Mouse (Mus musculus): ENCODE measurements around the gene Oas1h. TPM values are rescaled to one million over a fixed set of nuclear protein-coding genes. Genes with fewer than 3 reads are reported as not detected.
"Not testable (repeated sequence)": the region's sequence is repeated elsewhere in the genome, so short reads cannot be mapped to it uniquely, and the experiment has no call there.

The Oas1h gene
- polyA plus RNA-seq, 1 experiment from 2014 or later, result not detected

- Histone ChIP-seq H3K27me3 (ENCODE audit: low read depth, poor library complexity, severe bottlenecking) (peaks cover 12% of the 10 kb centered on the region; the same call in 1 of the 2 replicates), H3K4me1 (no peaks in the 10 kb centered on the region), H3K36me3 (no peaks in the 10 kb centered on the region), H3K27ac (no peak overlapping the region), H3K9me3 (replicated peaks) (no peaks in the 10 kb centered on the region), H3K4me3 (no peak overlapping the region)
- DNase-seq (ENCODE audit: low spot score), result no peak
- WGBS, result 66% methylated on average over 3 of the region's 3 CpGs
Observed at GRCm38 (mm10) chr5:120890991-120891390, 29.8 kb downstream of the Oas1h start.

GRCm38 (mm10) chr5:120891566-120892242, 30.5 kb downstream of the Oas1h start:
- H3K27me3 ChIP-seq (ENCODE audit: low read depth, poor library complexity, severe bottlenecking), result peaks cover 11% of the 10 kb centered on the region; the same call in 1 of the 2 replicates
- WGBS, result 70% methylated on average over 2 of the region's 2 CpGs
- H3K4me1 ChIP-seq; DNase-seq (ENCODE audit: low spot score); H3K36me3 ChIP-seq; H3K27ac ChIP-seq; H3K9me3 ChIP-seq (replicated peaks); H3K4me3 ChIP-seq: not testable (repeated sequence)

- Histone ChIP-seq H3K4me1 (no peaks in the 10 kb centered on the region), H3K27ac (no peak overlapping the region), H3K27me3 (ENCODE audit: low read depth, poor library complexity, severe bottlenecking) (peaks cover 7% of the 10 kb centered on the region; the same call in 1 of the 2 replicates), H3K9me3 (replicated peaks) (no peaks in the 10 kb centered on the region), H3K36me3 (no peaks in the 10 kb centered on the region), H3K4me3 (no peak overlapping the region)
- DNase-seq (ENCODE audit: low spot score), result no peak
- WGBS, result 26% methylated on average over 2 of the region's 2 CpGs
Observed at GRCm38 (mm10) chr5:120892243-120892660, 31.0 kb downstream of the Oas1h start.

- H3K4me3 ChIP-seq; H3K27ac ChIP-seq; H3K36me3 ChIP-seq; H3K9me3 ChIP-seq (replicated peaks); DNase-seq (ENCODE audit: low spot score); H3K4me1 ChIP-seq; H3K27me3 ChIP-seq (ENCODE audit: low read depth, poor library complexity, severe bottlenecking): not testable (repeated sequence)
- WGBS, result 97% methylated on average over 4 of the region's 4 CpGs
Observed at GRCm38 (mm10) chr5:120893866-120894265, 32.6 kb downstream of the Oas1h start.

GRCm38 (mm10) chr5:120894692-120895091, 33.5 kb downstream of the Oas1h start:
- not testable (repeated sequence) for H3K9me3 ChIP-seq (replicated peaks); H3K4me1 ChIP-seq; H3K27ac ChIP-seq; DNase-seq (ENCODE audit: low spot score); H3K36me3 ChIP-seq; H3K4me3 ChIP-seq; H3K27me3 ChIP-seq (ENCODE audit: low read depth, poor library complexity, severe bottlenecking)
- 77% methylated on average over 2 of the region's 2 CpGs for WGBS

GRCm38 (mm10) chr5:120895231-120895900, 34.1 kb downstream of the Oas1h start:
- no peaks in the 10 kb centered on the region for H3K27me3 ChIP-seq (ENCODE audit: low read depth, poor library complexity, severe bottlenecking)
- no peak for DNase-seq (ENCODE audit: low spot score)
- 93% methylated on average over 11 of the region's 11 CpGs for whole genome bisulfite sequencing

GRCm38 (mm10) chr5:120898307-120898706, 37.1 kb downstream of the Oas1h start:
- 87% methylated on average over 6 of the region's 6 CpGs for WGBS
- Histone ChIP-seq H3K9me3 (replicated peaks) (no peaks in the 10 kb centered on the region), H3K27ac (no peak overlapping the region), H3K4me1 (no peaks in the 10 kb centered on the region), H3K27me3 (ENCODE audit: low read depth, poor library complexity, severe bottlenecking) (no peaks in the 10 kb centered on the region), H3K4me3 (no peak overlapping the region), H3K36me3 (no peaks in the 10 kb centered on the region)
- DNase-seq (ENCODE audit: low spot score), result no peak

More at GRCm38 (mm10) chr5:120895231-120895900, 34.1 kb downstream of the Oas1h start:
- Histone ChIP-seq H3K4me1 (no peaks in the 10 kb centered on the region), H3K9me3 (replicated peaks) (no peaks in the 10 kb centered on the region), H3K27ac (no peak overlapping the region), H3K4me3 (no peak overlapping the region), H3K36me3 (no peaks in the 10 kb centered on the region)

GRCm38 (mm10) chr5:120898726-120899125, 37.5 kb downstream of the Oas1h start:
- H3K4me3 ChIP-seq, result no peak overlapping the region
- no peaks in the 10 kb centered on the region for H3K9me3 ChIP-seq (replicated peaks)
- DNase-seq (ENCODE audit: low spot score), result no peak
- H3K27ac ChIP-seq, result no peak overlapping the region
- no peaks in the 10 kb centered on the region for H3K27me3 ChIP-seq (ENCODE audit: low read depth, poor library complexity, severe bottlenecking)
- no peaks in the 10 kb centered on the region for H3K4me1 ChIP-seq
- H3K36me3 ChIP-seq, result no peaks in the 10 kb centered on the region

GRCm38 (mm10) chr5:120900666-120901065, 39.4 kb downstream of the Oas1h start:
- H3K4me3 ChIP-seq, result no peak overlapping the region
- WGBS, result 69% methylated on average over 1 of the region's 1 CpGs
- H3K36me3 ChIP-seq, result no peaks in the 10 kb centered on the region
- no peaks in the 10 kb centered on the region for H3K27me3 ChIP-seq (ENCODE audit: low read depth, poor library complexity, severe bottlenecking)
- no peaks in the 10 kb centered on the region for H3K9me3 ChIP-seq (replicated peaks)
- no peak overlapping the region for H3K27ac ChIP-seq
- DNase-seq (ENCODE audit: low spot score), result no peak
- H3K4me1 ChIP-seq, result no peaks in the 10 kb centered on the region

- H3K36me3 ChIP-seq, result no peaks in the 10 kb centered on the region
- H3K27ac ChIP-seq, result no peak overlapping the region
- no peaks in the 10 kb centered on the region for H3K4me1 ChIP-seq
- no peaks in the 10 kb centered on the region for H3K9me3 ChIP-seq (replicated peaks)
- DNase-seq (ENCODE audit: low spot score), result no peak
- H3K4me3 ChIP-seq, result no peak overlapping the region
- no peaks in the 10 kb centered on the region for H3K27me3 ChIP-seq (ENCODE audit: low read depth, poor library complexity, severe bottlenecking)
- 92% methylated on average over 5 of the region's 5 CpGs for WGBS
Observed at GRCm38 (mm10) chr5:120902056-120902455, 40.8 kb downstream of the Oas1h start.

- not testable (repeated sequence) for H3K9me3 ChIP-seq (replicated peaks); H3K27ac ChIP-seq; H3K4me3 ChIP-seq; DNase-seq (ENCODE audit: low spot score); H3K27me3 ChIP-seq (ENCODE audit: low read depth, poor library complexity, severe bottlenecking); H3K4me1 ChIP-seq; H3K36me3 ChIP-seq
- 33% methylated on average over 9 of the region's 12 CpGs for WGBS
Observed at GRCm38 (mm10) chr5:120906791-120907733, 45.8 kb downstream of the Oas1h start, which contains the start of gene Oas1a. Oas1a (minus strand) TSS chr5:120907521.

- Histone ChIP-seq H3K27ac (no peak overlapping the region), H3K9me3 (replicated peaks) (no peaks in the 10 kb centered on the region), H3K4me3 (no peak overlapping the region), H3K27me3 (ENCODE audit: low read depth, poor library complexity, severe bottlenecking) (no peaks in the 10 kb centered on the region), H3K36me3 (no peaks in the 10 kb centered on the region), H3K4me1 (no peaks in the 10 kb centered on the region)
- 55% methylated on average over 7 of the region's 7 CpGs for WGBS
- no peak for DNase-seq (ENCODE audit: low spot score)
Observed at GRCm38 (mm10) chr5:120908196-120908920, 47.1 kb downstream of the Oas1h start.

Data from limb, embryonic 10.5 days (tissue).